Mouse (Mus musculus): ENCODE data around the gene Tango2.

Tango2 gene

DNA sequence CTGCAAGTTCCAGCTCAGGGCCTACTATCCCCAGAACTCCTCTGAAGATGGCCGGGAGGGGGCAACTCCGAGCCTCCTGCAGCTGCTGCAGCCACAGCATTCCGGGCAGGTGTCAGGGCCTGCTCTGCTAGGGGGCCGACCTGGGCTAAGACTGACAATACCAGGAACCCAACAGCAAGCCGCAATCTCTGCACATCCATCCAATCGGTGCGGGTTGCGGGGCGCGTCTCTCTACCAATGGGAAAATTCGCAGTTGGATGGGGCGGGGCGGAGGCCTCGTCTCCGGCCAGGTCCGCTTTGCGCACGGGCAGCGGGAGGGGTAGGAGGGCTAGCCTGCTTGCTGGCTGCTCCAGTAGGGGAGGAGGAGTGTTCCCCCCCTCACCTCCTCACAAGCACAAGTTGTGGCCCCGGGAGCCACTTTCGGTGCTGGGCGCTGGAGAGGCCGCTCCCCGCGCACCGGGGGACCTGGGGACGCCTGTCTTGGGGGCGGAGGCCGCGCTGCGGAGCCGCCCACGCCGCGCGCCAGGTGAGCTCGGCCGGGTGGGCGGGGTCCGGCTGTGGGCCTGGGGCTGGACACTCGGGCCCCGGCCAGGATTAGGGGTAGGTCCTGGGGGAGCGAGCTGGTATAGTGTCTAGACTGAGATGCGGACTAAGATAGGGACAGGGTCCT, at the start of gene Tango2, which contains the start of gene Arvcf:
Tango2 (minus strand) TSS at position 173 of the 670 bp plus-strand sequence.
Arvcf (plus strand) TSS at position 252 of the 670 bp plus-strand sequence.
- DNase-seq (ENCODE audit: extremely low read depth, low read depth, low spot score) = peak; percentile 33

DNA sequence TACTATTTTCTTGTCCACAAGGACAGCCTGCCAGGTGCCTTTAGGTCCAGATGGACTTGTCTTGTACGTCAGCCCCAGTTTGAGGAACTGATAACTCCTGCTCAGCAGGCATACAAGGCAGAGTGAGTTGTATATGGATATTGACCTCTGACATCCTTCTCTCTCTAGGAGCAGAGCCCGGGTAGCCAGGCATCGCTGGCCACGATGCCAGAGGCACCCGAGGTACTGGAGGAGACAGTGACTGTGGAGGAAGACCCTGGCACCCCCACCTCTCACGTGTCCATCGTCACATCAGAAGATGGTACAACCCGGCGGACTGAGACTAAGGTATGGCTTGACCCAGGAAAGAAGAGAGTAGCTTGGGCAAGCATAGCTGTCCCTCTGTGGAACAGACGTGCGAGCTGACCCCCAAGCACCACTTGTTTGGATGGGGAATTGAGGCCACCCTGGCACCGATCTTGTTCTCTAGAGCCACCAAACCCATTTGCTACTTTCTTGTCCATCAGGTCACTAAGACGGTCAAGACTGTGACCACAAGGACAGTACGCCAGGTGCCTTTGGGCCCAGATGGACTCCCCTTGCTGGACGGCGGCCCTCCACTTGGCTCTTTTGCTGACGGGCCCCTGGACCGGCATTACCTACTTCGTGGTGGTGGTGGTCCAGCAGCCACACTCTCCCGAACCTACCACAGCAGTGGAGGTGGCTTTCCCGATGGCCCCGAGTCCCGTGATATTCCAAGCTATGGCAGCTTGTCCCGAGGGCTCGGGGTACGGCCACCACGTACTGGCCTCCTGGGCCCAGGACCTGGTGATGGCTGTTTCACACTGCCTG, 49.1 kb upstream of the Tango2 start:
- no peak for DNase-seq (ENCODE audit: extremely low read depth, low read depth, low spot score)

GRCm38 (mm10) chr16:18396201-18396600, 48.3 kb upstream of the Tango2 start:
- DNase-seq (ENCODE audit: extremely low read depth, low read depth, low spot score) = peak; percentile 58

DNA sequence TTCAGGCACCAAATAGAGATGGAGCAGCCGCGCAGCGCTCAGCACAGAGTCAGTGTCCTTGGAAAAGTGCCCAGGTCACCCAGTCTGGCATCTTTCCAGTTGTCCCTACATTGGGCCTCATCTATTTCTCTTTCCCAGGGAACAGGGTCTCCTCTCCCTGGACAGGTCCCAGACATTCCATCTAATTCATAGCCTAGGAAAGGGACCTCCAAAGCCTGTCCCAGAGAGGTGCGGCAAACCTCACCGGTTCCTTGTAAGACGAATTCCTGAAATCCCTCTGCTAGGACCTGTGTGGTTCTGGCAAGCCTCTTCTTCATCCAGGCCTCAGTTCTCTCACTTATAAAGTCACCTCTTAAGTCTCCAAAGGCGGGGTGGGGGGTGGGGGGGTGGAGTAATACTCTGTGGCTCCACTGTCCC, 47.7 kb upstream of the Tango2 start:
- no peak for DNase-seq (ENCODE audit: extremely low read depth, low read depth, low spot score)

DNA sequence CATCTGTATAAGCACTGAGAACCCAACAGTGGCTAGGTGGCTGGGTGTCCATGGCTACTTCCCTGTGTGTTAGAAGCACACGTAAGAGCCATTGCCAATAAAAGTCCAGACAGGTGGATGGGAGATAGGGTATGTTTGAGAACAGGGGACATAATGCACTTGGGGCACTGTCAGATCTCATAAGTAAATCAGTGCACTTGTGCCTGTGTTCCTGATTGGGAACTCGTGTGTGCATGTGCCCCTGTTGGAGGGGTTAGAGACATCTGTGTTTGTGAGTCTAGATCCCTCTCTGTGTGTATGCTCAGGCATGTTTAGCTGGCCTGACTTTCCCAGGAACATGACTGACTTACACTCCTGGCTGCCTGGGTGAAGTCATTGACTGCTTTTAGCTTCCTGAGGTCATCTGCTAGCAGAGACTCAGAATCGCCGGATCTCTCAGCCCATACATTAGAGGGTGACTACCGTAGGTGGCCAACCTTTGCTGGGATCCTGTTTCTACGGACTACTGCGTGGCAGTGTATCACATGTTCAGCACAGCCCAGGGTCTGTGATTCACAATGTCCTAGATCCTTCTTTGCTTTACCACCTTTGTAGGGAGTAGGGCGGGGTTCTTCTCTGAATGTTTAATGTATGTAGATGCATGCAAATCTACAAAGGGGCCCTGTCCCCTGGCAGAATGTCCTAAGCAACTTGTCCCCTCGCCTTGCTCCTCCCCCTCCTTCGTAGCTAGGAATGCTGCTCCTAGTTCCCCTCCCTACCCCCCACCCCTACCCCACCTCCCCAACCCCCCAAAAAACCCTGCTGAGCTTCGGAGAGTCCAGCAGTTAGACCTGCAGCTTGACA, 47.1 kb upstream of the Tango2 start:
- DNase-seq (ENCODE audit: extremely low read depth, low read depth, low spot score) = no peak

DNA sequence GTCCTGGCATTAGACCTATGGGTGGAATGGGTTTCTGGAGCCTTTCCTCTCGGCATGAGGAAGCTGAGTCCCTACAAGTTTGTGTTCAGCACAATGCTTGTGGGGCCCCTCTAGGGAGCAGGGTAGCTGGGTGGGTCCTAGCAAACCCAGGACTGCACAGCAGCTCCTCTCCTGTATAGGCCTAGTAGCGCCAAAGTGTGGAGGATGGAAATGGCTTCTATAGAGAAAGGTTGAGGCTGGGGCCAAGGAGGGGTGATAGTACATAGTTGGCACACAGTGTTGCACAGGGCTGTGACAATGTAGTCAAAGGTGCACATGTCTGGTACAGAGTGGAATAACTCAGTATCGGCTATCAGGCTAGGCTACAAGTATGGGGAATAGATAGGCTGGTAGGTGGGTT, 46.2 kb upstream of the Tango2 start:
- DNase-seq (ENCODE audit: extremely low read depth, low read depth, low spot score) = no peak

GRCm38 (mm10) chr16:18393595-18393994, 45.7 kb upstream of the Tango2 start:
- no peak for DNase-seq (ENCODE audit: extremely low read depth, low read depth, low spot score)

DNA sequence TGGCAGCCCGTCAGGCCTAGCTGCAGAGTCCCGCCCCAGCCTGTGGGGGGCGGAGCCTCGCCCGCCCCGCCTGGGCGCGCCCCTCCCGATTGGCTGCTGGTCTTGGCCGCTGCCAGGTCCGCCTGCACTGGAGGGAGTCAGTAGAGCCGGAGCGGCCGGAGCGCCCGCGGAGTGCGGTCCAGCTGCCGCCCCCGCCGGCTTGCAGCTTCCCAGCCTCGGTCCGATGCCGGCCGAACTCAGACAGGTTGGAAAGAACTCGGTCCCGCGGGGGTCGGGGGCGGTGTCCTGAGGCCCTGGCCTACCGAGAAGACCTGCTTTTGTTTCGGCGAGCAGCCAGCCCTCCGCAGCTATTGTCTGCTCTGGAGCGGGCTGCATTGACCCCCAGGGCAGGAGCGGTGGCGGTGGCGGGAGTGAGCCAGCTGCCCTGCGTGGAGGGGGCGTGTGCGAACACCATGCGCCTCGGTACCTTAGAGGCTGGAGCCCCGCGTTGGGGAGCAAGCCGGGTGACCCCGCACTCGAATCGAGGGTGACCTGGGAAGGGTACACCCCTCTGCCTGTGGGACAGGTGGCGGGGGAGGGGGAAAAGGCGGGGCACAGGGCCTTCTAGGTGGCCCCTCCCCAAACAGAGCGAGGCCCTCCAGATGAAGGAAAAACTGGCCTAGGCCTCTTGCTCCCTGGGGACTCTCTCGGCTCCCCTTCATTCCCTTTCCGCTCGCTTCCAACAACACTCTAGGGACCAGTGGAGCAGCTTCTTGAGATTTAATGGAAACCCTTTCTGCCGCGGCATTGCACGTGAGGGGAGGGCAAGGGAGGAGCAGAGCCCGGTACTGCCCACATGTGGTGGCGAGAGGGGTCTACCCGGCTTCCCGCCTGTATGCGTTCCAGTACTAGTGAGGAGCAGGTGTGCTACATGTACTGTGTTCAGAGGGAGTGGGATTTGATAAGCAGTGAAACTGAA, 44.8 kb upstream of the Tango2 start:
- DNase-seq (ENCODE audit: extremely low read depth, low read depth, low spot score) = no peak

GRCm38 (mm10) chr16:18391728-18392127, 43.8 kb upstream of the Tango2 start:
- no peak for DNase-seq (ENCODE audit: extremely low read depth, low read depth, low spot score)

DNA sequence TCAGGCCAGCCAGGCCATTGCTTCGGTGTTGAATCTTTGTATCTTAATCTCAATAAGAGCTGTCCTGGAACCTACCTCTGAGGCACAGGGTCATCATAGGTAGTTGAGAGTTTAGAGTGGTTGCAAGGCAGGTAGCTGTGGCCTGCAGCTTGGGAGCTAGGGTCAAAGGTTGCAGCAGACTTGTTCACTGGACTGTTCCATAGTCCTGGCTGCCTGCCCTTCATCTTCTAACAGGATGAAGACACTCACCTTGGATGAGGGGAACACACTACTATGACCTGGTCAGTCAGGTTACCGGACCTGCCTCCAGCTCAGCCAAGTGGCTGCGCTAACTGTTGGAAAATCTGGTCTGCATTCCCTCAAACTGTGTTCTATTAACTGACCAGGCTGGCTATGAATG, 43.2 kb upstream of the Tango2 start:
- DNase-seq (ENCODE audit: extremely low read depth, low read depth, low spot score) = no peak

GRCm38 (mm10) chr16:18390399-18390798, 42.5 kb upstream of the Tango2 start:
- DNase-seq (ENCODE audit: extremely low read depth, low read depth, low spot score) = no peak

DNA sequence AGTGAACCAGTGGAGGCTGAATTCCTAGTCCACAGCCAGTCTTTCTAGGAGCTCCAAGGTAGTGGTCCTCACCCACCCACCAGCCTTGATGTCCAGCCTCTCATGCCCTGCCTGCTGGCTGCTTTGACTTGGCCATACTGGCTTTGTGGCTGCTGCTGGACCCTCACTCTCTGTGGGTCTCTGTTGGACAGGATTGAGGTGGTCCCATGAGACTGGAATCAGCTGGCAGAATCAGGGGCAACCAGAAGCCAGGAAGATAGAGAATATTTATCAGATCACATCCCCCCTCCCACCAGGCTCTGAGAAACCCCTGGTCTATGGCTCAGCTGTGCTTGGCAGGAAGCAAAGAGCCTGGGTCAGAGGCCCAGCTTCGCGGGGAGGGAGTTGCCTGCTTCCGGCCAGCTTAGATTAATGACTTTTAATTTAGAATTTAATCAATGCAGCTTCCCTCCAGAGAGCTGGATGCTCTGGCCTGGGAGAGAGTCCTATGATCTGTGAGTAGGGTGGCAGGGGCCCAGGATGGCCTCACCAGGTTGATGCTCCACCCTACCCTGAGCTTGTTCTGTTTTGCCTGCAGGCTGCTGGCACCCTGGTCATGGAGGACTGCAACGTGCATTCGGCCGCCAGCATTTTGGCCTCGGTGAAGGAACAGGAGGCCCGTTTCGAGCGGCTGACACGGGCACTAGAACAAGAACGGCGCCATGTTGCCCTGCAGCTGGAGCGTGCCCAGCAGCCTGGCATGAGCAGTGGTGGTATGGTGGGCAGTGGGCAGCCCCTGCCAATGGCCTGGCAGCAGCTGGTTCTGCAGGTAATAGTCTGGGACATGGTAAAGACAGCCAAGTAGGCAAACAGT, 40.9 kb upstream of the Tango2 start:
- peak; percentile 50 for DNase-seq (ENCODE audit: extremely low read depth, low read depth, low spot score)

GRCm38 (mm10) chr16:18387704-18388582, 40.0 kb upstream of the Tango2 start:
- DNase-seq (ENCODE audit: extremely low read depth, low read depth, low spot score) = no peak

DNA sequence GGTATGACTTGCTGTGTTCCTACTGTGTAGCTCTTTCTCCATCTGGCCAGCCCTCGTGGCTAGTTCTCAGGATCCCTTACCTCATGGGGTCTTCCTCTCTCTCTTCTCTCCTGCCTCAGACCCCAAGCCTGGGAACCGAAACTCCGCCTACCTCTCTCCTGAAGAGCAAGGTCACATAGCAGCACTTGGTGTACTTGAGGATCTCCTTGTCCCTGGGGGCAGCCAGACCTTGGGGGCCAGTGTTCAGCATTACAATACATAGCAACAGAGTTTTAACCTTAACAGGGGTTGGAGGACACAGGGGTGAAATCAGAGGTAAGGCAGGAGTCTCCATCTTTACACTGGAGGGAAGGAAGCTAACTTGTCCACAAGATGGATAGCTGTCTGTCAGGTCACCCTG, 39.1 kb upstream of the Tango2 start:
- no peak for DNase-seq (ENCODE audit: extremely low read depth, low read depth, low spot score)

DNA sequence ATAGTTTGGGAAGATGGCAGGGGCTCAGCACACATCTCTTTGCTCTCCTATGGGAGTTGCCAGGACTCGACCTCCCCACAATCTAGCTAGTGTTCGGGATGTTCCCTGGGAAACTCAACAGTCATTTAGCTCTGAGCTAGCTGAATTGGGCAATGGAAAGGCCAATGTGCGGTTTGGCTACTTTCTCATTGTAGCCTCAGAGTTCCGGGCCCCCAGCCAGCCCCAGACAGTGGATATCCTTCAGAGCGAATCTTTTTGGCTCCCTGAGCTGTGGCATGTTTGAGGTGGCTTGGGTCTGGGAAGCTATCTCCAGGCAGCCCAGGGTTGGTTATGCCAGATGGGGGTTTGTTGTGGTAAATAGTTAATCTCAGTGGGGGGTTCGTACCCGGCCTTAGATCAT, 38.5 kb upstream of the Tango2 start:
- DNase-seq (ENCODE audit: extremely low read depth, low read depth, low spot score) = peak; percentile 47

- no peak for DNase-seq (ENCODE audit: extremely low read depth, low read depth, low spot score)
These were observed 37.5 kb upstream of the Tango2 start for GRCm38 (mm10) chr16:18385411-18385810.

- DNase-seq (ENCODE audit: extremely low read depth, low read depth, low spot score) = no peak
These were observed 36.8 kb upstream of the Tango2 start for GRCm38 (mm10) chr16:18384659-18385058.

DNA sequence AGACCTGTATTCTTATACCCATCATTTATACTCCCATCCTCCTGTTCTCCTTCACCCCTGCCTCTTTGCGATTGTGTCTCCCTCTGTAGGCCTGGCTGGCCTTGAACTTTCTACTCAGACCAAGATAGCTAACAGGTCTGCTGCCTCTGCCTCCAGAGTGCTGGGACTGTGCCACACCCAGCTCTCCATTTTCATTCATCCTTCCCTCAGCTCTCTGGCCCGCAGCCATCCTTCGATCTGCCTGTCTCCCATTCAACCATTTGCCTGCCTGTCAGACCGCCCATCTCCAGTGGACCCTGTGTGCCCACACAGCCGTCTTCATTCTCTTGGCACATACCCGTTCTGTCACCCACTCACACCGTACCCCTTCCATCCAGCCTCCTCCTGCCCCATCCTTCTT, 36.3 kb upstream of the Tango2 start:
- DNase-seq (ENCODE audit: extremely low read depth, low read depth, low spot score) = no peak

All from fat pad, adult 2 months (tissue).